Mouse (Mus musculus) B cell, adult 2 months (primary cell): Measurements from ENCODE around the gene Senp3.
"Not testable (repeated sequence)": the region's sequence is repeated elsewhere in the genome, so short reads cannot be mapped to it uniquely, and the experiment has no call there.

Experiments
- DNase-seq, 2 experiments: peaks; one replicate each; pipeline ENCODE4 v3.0.0; 2022

The Senp3 gene

GRCm38 (mm10) chr11:69703814-69704612 is 22.1 kb upstream of the Senp3 start:
- DNase-seq: no peak

GRCm38 (mm10) chr11:69703381-69703780 is 21.5 kb upstream of the Senp3 start:
- not testable (repeated sequence) for DNase-seq

- DNase-seq: not testable (repeated sequence)
Measured at GRCm38 (mm10) chr11:69702886-69703285, 21.0 kb upstream of the Senp3 start.

- DNase-seq: no peak
Measured at GRCm38 (mm10) chr11:69699595-69699994, 17.7 kb upstream of the Senp3 start.

- peak in 1 of 2 experiments; percentile 15 for DNase-seq
Measured at GRCm38 (mm10) chr11:69698574-69698973, 16.7 kb upstream of the Senp3 start.

GRCm38 (mm10) chr11:69697396-69697795 is 15.5 kb upstream of the Senp3 start:
- no peak for DNase-seq

GRCm38 (mm10) chr11:69695361-69696181 is 13.7 kb upstream of the Senp3 start, which contains the start of the genes Tnfsf12 and Tnfsfm13:
TSS of gene Tnfsf12 (minus strand) at chr11:69695849.
TSS of gene Tnfsfm13 (minus strand) at chr11:69696098.
- DNase-seq: peak in 1 of 2 experiments; percentile 9

- DNase-seq: no peak
Measured at GRCm38 (mm10) chr11:69695046-69695360, 13.1 kb upstream of the Senp3 start.

GRCm38 (mm10) chr11:69693421-69693965 is 11.6 kb upstream of the Senp3 start:
- no peak for DNase-seq

GRCm38 (mm10) chr11:69692863-69693262 is 11.0 kb upstream of the Senp3 start:
- DNase-seq: no peak

GRCm38 (mm10) chr11:69692196-69692811 is 10.4 kb upstream of the Senp3 start:
- no peak for DNase-seq

- no peak for DNase-seq
Measured at GRCm38 (mm10) chr11:69689891-69690290, 8.0 kb upstream of the Senp3 start.

- no peak for DNase-seq
Measured at GRCm38 (mm10) chr11:69687061-69687460, 5.2 kb upstream of the Senp3 start.

GRCm38 (mm10) chr11:69686377-69686776 is 4.5 kb upstream of the Senp3 start:
- DNase-seq: no peak

GRCm38 (mm10) chr11:69685526-69686148 is 3.8 kb upstream of the Senp3 start, which contains the start of gene Tnfsf13:
TSS of gene Tnfsf13 (minus strand) at chr11:69685784.
- no peak for DNase-seq

GRCm38 (mm10) chr11:69684936-69685335 is 3.1 kb upstream of the Senp3 start:
- no peak for DNase-seq

GRCm38 (mm10) chr11:69684128-69684745 is 2.4 kb upstream of the Senp3 start:
- DNase-seq: no peak

GRCm38 (mm10) chr11:69683576-69683975 is 1.7 kb upstream of the Senp3 start:
- DNase-seq: no peak

- peak; percentile 88 to 89 for DNase-seq
Measured at GRCm38 (mm10) chr11:69682840-69683533, 1.1 kb upstream of the Senp3 start.

- DNase-seq: no peak
Measured at GRCm38 (mm10) chr11:69682209-69682839, 440 bp upstream of the Senp3 start.
